Comparison of ENCODE assay signal across 9 mouse cellular contexts in the genomic region with DNA sequence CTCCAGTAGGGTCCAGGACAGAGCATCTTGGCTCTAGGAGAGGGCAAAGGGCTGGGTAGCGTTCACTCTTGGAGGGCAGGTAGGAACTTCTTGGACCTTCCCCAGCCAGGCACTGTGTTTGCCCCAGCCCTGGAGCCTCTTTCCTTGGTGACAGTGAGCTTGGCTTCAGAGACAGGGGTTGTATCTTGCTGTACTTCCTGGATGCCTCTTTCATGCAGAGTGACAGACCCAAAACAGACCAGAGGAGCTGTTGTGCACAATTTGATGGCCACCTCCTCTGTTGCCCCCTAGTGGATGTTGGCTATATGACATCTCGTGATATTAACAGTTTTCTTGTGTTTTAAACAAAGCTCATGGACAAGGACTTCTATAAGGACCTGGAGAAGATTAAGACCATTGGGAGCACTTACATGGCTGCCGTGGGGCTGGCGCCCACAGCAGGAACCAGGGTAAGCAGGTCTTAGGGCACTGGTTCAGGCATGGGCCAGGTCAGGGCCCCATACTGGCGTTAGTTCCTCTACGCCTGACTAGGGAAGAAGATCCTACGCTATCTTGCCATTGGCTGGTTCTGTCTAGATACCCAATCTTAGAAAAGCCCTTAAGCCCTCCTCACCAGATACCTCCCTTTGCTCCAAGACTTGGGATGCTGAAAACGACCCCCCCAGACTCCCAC. TPM values are rescaled to one million over a fixed set of nuclear protein-coding genes. Genes with fewer than 3 reads are reported as not detected.
DNase-seq lines count a peak whose midpoint lies in the region; ATAC-seq and TF ChIP-seq lines count a peak whose summit lies in the region.
"Had no signal": no experiment of that assay in that cellular context is flagged by ENCODE, and none has a peak within 500 bp of the region (broad histone marks: within the 10 kb centered on the region; RNA-seq: fewer than 3 reads in every experiment).

No protein-coding gene starts in this region.

- intact Hi-C loops in left cerebral cortex, postnatal 25 days (cut with DNase I) = loop anchor here (5.0 kb wide), 1 partner anchor 504 kb away; a partner anchor contains a TSS

- H3K9ac ChIP-seq in neural tube, embryonic 11.5 days (ENCODE audit: low read length) = no peak overlapping the region
- H3K9ac ChIP-seq: neural tube, embryonic 12.5 days had no signal

- H3K27ac ChIP-seq in bone marrow macrophage, adult 2 months (ENCODE audit: insufficient read depth, low read depth, low read length) = no peak overlapping the region
- no peak overlapping the region for H3K27ac ChIP-seq in neural tube, embryonic 11.5 days (ENCODE audit: low read depth, low read length)
- H3K27ac ChIP-seq: neural tube, embryonic 12.5 days had no signal

- ATAC-seq in neural tube, embryonic 11.5 days (ENCODE audit: insufficient read depth, low FRiP score, low TSS enrichment) = 0 out of 2 replicates have a peak, but pooled peaks have one; percentile 18

- DNase-seq in lung, adult 2 months = no peak
- no peak for DNase-seq in lung, adult 18-20 months
- DNase-seq in forelimb bud, embryonic 11.5 days (ENCODE audit: low read depth, low spot score) = peak; percentile 60
- peak; percentile 38 to 54 for DNase-seq in left cerebral cortex, postnatal 25 days (ENCODE audit: low spot score in 2 of 2)
- DNase-seq in neural tube, embryonic 11.5 days (ENCODE audit: low spot score) = peak; percentile 31
- DNase-seq in spleen, adult 12 weeks (ENCODE audit: low spot score) = no peak

- 0 out of 2 replicates have a peak, but pooled peaks have one; percentile 26 for TF ChIP-seq CTCF in lung, adult 2 months (IDR thresholded peaks at IDR 0.05; ENCODE audit: insufficient read depth, low read length)
- TF ChIP-seq CTCF in bone marrow macrophage, adult 2 months (IDR thresholded peaks at IDR 0.05; ENCODE audit: low read depth, low read length) = peak; percentile 10; the same call in 1 of the 2 replicates

- no peak for TF ChIP-seq POLR2A in lung, adult 2 months (IDR thresholded peaks at IDR 0.05; ENCODE audit: borderline replicate concordance, extremely low read depth, low read depth, low read length)
- TF ChIP-seq POLR2A in bone marrow macrophage, adult 2 months (IDR thresholded peaks at IDR 0.05; ENCODE audit: borderline replicate concordance, low read depth, low read length) = no peak

- WGBS in lung, adult 2 months = 77% methylated on average over 8 of the region's 8 CpGs
- 80% methylated on average over 8 of the region's 8 CpGs for WGBS in neural tube, embryonic 11.5 days

- H3K4me1 ChIP-seq in lung, adult 2 months (ENCODE audit: control insufficient read depth, insufficient read depth, low read length) = no peaks in the 10 kb centered on the region
- no peaks in the 10 kb centered on the region for H3K4me1 ChIP-seq in bone marrow macrophage, adult 2 months (ENCODE audit: control insufficient read depth, insufficient read depth, low read length)
- H3K4me1 ChIP-seq in neural tube, embryonic 11.5 days (ENCODE audit: control insufficient read depth, insufficient read depth, low read length) = no peaks in the 10 kb centered on the region

- no peaks in the 10 kb centered on the region for H3K36me3 ChIP-seq in neural tube, embryonic 11.5 days (ENCODE audit: control insufficient read depth, insufficient read depth, low read length)
- H3K36me3 ChIP-seq: neural tube, embryonic 12.5 days had no signal

- H3K9me3 ChIP-seq in neural tube, embryonic 11.5 days (ENCODE audit: control insufficient read depth, low read length) = no peaks in the 10 kb centered on the region
- H3K9me3 ChIP-seq: neural tube, embryonic 12.5 days had no signal

- H3K4me2 ChIP-seq in neural tube, embryonic 11.5 days (ENCODE audit: low read depth) = no peak overlapping the region
- H3K4me2 ChIP-seq: neural tube, embryonic 12.5 days had no signal

- no peak overlapping the region for H3K4me3 ChIP-seq in lung, adult 2 months (replicated peaks; ENCODE audit: extremely low read depth, low read depth, low read length)
- H3K4me3 ChIP-seq in bone marrow macrophage, adult 2 months (ENCODE audit: insufficient read depth, low read length) = no peak overlapping the region
- no peak overlapping the region for H3K4me3 ChIP-seq in neural tube, embryonic 11.5 days (ENCODE audit: low read depth, low read length)
- H3K4me3 ChIP-seq: neural tube, embryonic 12.5 days had no signal

- no peaks in the 10 kb centered on the region for H3K27me3 ChIP-seq in neural tube, embryonic 11.5 days (ENCODE audit: control insufficient read depth, insufficient read depth, low read length)
- H3K27me3 ChIP-seq: neural tube, embryonic 12.5 days had no signal

RNA-seq across cellular contexts. Expression of a gene that starts 26.7 kb away (rescaled TPM):
- not detected in 2 replicates for polyA plus RNA-seq in lung, adult 2 months (2012; rRNA removed)
- polyA plus RNA-seq in bone marrow macrophage, adult 2 months (2012; ENCODE audit: insufficient read depth, insufficient read length, missing spikeins) = not detected in 2 replicates
- total RNA-seq in left cerebral cortex, postnatal 25 days (2021) = not detected
- polyA plus RNA-seq in neural tube, embryonic 11.5 days (2014; fragmentation: Nextera tagmentation; extraction: Ambion mirVana) = not detected in 2 replicates
- polyA plus RNA-seq: frontal cortex, adult 2 months; neural tube, embryonic 12.5 days had no signal

RNA-seq across cellular contexts. Expression of a gene that starts 35.9 kb away (rescaled TPM):
- 0.07 TPM in 1 of 2 replicates, not detected in the other for polyA plus RNA-seq in lung, adult 2 months (2012; rRNA removed)
- polyA plus RNA-seq in bone marrow macrophage, adult 2 months (2012; ENCODE audit: insufficient read depth, insufficient read length, missing spikeins) = not detected in 2 replicates
- total RNA-seq in left cerebral cortex, postnatal 25 days (2021) = not detected
- polyA plus RNA-seq in neural tube, embryonic 11.5 days (2014; fragmentation: Nextera tagmentation; extraction: Ambion mirVana) = 0.26 and 0.34 TPM in 2 replicates

RNA-seq across cellular contexts. Expression of a gene that starts 52.1 kb away (rescaled TPM):
- 55.2 and 113 TPM in 2 replicates for polyA plus RNA-seq in lung, adult 2 months (2012; rRNA removed)
- polyA plus RNA-seq in bone marrow macrophage, adult 2 months (2012; ENCODE audit: insufficient read depth, insufficient read length, missing spikeins) = 0.33 TPM in 1 of 2 replicates, not detected in the other
- 10 to 100 TPM; 11.8 to 14.4 TPM for total RNA-seq in left cerebral cortex, postnatal 25 days (2021)
- polyA plus RNA-seq in neural tube, embryonic 11.5 days (2014; fragmentation: Nextera tagmentation; extraction: Ambion mirVana) = 36.4 and 37.4 TPM in 2 replicates

Comparison
In these comparisons a context has a peak if more than half of its experiments do, and no peak if none do; other contexts are left out.
1. DNase-seq: peak in forelimb bud, embryonic 11.5 days (single experiment), left cerebral cortex, postnatal 25 days (2 of 2) and neural tube, embryonic 11.5 days (single experiment); none in lung, adult 2 months (single experiment), lung, adult 18-20 months (0 of 2) and spleen, adult 12 weeks (single experiment).
2. RNA of a gene that starts 52.1 kb away (polyA plus RNA-seq): 55.2 to 113 TPM in lung, adult 2 months and 36.4 to 37.4 TPM in neural tube, embryonic 11.5 days; 0.33 TPM in bone marrow macrophage, adult 2 months; every median in the first group is over 10 times any median in the second.